Mouse (Mus musculus) MEL (cell line): ENCODE results near the gene Map2k4.
A peak's percentile ranks its signal among the peaks of the same experiment; 100 is the strongest.

Experiments used
- CTCF ChIP-seq, 3 experiments: IDR thresholded peaks in 2 of 3; conservative IDR thresholded peaks in 1 of 3; 2 replicates each; pipeline ENCODE4 v1.5.1; 2011 to 2012; ENCODE audit warnings: low read length in 3 of 3, low read depth in 2 of 3, mild to moderate bottlenecking in 2 of 3, improper control_type of control experiment in 1 of 3, inconsistent platforms in 1 of 3, mixed read lengths in 1 of 3, moderate library complexity in 1 of 3; ENCODE audit not compliant: control insufficient read depth in 1 of 3, insufficient read depth in 1 of 3, poor library complexity in 1 of 3, severe bottlenecking in 1 of 3
- E2F4 ChIP-seq: IDR thresholded peaks from 2 replicates; pipeline ENCODE4 v1.6.1; 2011; ENCODE audit warnings: low read depth, low read length, improper control_type of control experiment, borderline replicate concordance
- EP300 ChIP-seq, 2 experiments: IDR thresholded peaks; 2 replicates each; pipeline ENCODE4 v1.6.1; 2011; ENCODE audit warnings: improper control_type of control experiment in 2 of 2, low read length in 2 of 2, low read depth in 1 of 2, mild to moderate bottlenecking in 1 of 2
- ETS1 ChIP-seq: IDR thresholded peaks from 2 replicates; pipeline ENCODE4 v1.6.1; 2012; ENCODE audit warnings: low read depth, mild to moderate bottlenecking, inconsistent platforms, low read length, improper control_type of control experiment, moderate library complexity
- GABPA ChIP-seq: IDR thresholded peaks from 2 replicates; pipeline ENCODE4 v1.6.1; 2012; ENCODE audit warnings: low read depth, mild to moderate bottlenecking, inconsistent platforms, low read length, improper control_type of control experiment, moderate library complexity
- JUND ChIP-seq: IDR thresholded peaks from 2 replicates; pipeline ENCODE4 v1.6.1; 2011; ENCODE audit warnings: low read depth, mild to moderate bottlenecking, improper control_type of control experiment, low read length
- KAT2A ChIP-seq: conservative IDR thresholded peaks from 2 replicates; pipeline ENCODE4 v1.6.1; 2012; ENCODE audit warnings: low read depth, low read length, improper control_type of control experiment, inconsistent platforms
- MAX ChIP-seq: IDR thresholded peaks from 2 replicates; pipeline ENCODE4 v1.6.1; 2011; ENCODE audit warnings: low read length, improper control_type of control experiment
- MYB ChIP-seq: IDR thresholded peaks from 2 replicates; pipeline ENCODE4 v1.6.1; 2011; ENCODE audit warnings: mild to moderate bottlenecking, low read depth, low read length, improper control_type of control experiment
- MYC ChIP-seq: IDR thresholded peaks from 2 replicates; pipeline ENCODE4 v1.6.1; 2011; ENCODE audit warnings: low read depth, mild to moderate bottlenecking, low read length, improper control_type of control experiment, moderate library complexity
- NRF1 ChIP-seq: IDR thresholded peaks from 2 replicates; pipeline ENCODE4 v1.6.1; 2014; ENCODE audit warnings: low read depth, mild to moderate bottlenecking, inconsistent platforms, low read length, improper control_type of control experiment, moderate library complexity; ENCODE audit not compliant: poor library complexity, insufficient read depth, severe bottlenecking
- POLR2A ChIP-seq, 2 experiments: IDR thresholded peaks; 2 replicates each; pipeline ENCODE4 v1.6.1; 2011 to 2012; ENCODE audit warnings: low read length in 2 of 2, mild to moderate bottlenecking in 2 of 2, control low read depth in 1 of 2, improper control_type of control experiment in 1 of 2, low read depth in 1 of 2, moderate library complexity in 1 of 2; ENCODE audit not compliant: control insufficient read depth in 1 of 2, insufficient read depth in 1 of 2, poor library complexity in 1 of 2
- TCF12 ChIP-seq: IDR thresholded peaks from 2 replicates; pipeline ENCODE4 v1.6.1; 2014; ENCODE audit warnings: low read depth, mild to moderate bottlenecking, inconsistent platforms, low read length, improper control_type of control experiment, moderate library complexity

GRCm38 (mm10) chr11:65788154-65788553 is at the start of gene Map2k4:
- TF ChIP-seq EP300 (IDR thresholded peaks at IDR 0.05; ENCODE audit: low read depth in 1 of 2, low read length in 2 of 2): 0 out of 4 replicates have a peak, but pooled peaks of 1 of the 2 experiments have one; percentile 17
- no peak for TF ChIP-seq CTCF (IDR thresholded peaks at IDR 0.05 in 2 of 3, conservative IDR thresholded peaks at IDR 0.05 in 1 of 3; ENCODE audit: control insufficient read depth in 1 of 3, insufficient read depth in 1 of 3, low read depth in 2 of 3, low read length in 3 of 3, poor library complexity in 1 of 3, severe bottlenecking in 1 of 3)
- TF ChIP-seq KAT2A: no peak
- TF ChIP-seq GABPA: no peak
- TF ChIP-seq POLR2A (IDR thresholded peaks at IDR 0.05; ENCODE audit: control insufficient read depth in 1 of 2, insufficient read depth in 1 of 2, low read depth in 1 of 2, low read length in 2 of 2, poor library complexity in 1 of 2): peak; percentile 84 to 95
- no peak for TF ChIP-seq ETS1
- TF ChIP-seq JUND: no peak
- 0 out of 2 replicates have a peak, but pooled peaks have one; percentile 42 for TF ChIP-seq MYC
- TF ChIP-seq MAX: peak; percentile 59
- TF ChIP-seq TCF12: peak; percentile 63; the same call in 1 of the 2 replicates
- no peak for TF ChIP-seq MYB
- no peak for TF ChIP-seq E2F4
- TF ChIP-seq NRF1: peak; percentile 65
